Mouse (Mus musculus) testis, adult 2 months (tissue): ENCODE measurements around the gene Gpr83.

Experiments
- CTCF ChIP-seq: fragments of 200-500 bp; IDR thresholded peaks from 2 replicates; pipeline ENCODE4 v1.5.1; 2012; ENCODE audit warnings: low read depth, mild to moderate bottlenecking, inconsistent platforms, low read length, moderate library complexity; ENCODE audit not compliant: control insufficient read depth, insufficient read depth, insufficient replicate concordance
- POLR2A ChIP-seq: fragments of 200-500 bp; IDR thresholded peaks from 2 replicates; pipeline ENCODE4 v1.6.1; 2012; ENCODE audit warnings: low read depth, mild to moderate bottlenecking, inconsistent platforms, low read length, moderate library complexity; ENCODE audit not compliant: control insufficient read depth

- no peak for TF ChIP-seq CTCF
- TF ChIP-seq POLR2A = no peak
Observed at GRCm38 (mm10) chr9:14827875-14828274, 32.1 kb upstream of the Gpr83 start.
